Mouse (Mus musculus): ENCODE data around the gene Tgif1.
"Not testable (repeated sequence)": the region's sequence is repeated elsewhere in the genome, so short reads cannot be mapped to it uniquely, and the experiment has no call there.

Tgif1 gene

GRCm38 (mm10) chr17:70843252-70843651 is 10.1 kb downstream of the Tgif1 start:
- DNase-seq (ENCODE audit: low read depth, low spot score): no peak

- peak; percentile 52 for DNase-seq (ENCODE audit: low read depth, low spot score)
Observed at GRCm38 (mm10) chr17:70838533-70838932, 14.8 kb downstream of the Tgif1 start.

- no peak for DNase-seq (ENCODE audit: low read depth, low spot score)
Observed at GRCm38 (mm10) chr17:70838031-70838430, 15.3 kb downstream of the Tgif1 start.

GRCm38 (mm10) chr17:70837474-70837873 is 15.9 kb downstream of the Tgif1 start:
- DNase-seq (ENCODE audit: low read depth, low spot score): not testable (repeated sequence)

GRCm38 (mm10) chr17:70836820-70837219 is 16.5 kb downstream of the Tgif1 start:
- no peak for DNase-seq (ENCODE audit: low read depth, low spot score)

- DNase-seq (ENCODE audit: low read depth, low spot score): no peak
Observed at GRCm38 (mm10) chr17:70835071-70835790, 18.1 kb downstream of the Tgif1 start.

- DNase-seq (ENCODE audit: low read depth, low spot score): peak; percentile 53
Observed at GRCm38 (mm10) chr17:70834430-70834965, 18.8 kb downstream of the Tgif1 start.

GRCm38 (mm10) chr17:70832544-70832943 is 20.8 kb downstream of the Tgif1 start:
- DNase-seq (ENCODE audit: low read depth, low spot score): no peak

GRCm38 (mm10) chr17:70831591-70831990 is 21.8 kb downstream of the Tgif1 start:
- DNase-seq (ENCODE audit: low read depth, low spot score): no peak

- DNase-seq (ENCODE audit: low read depth, low spot score): no peak
Observed at GRCm38 (mm10) chr17:70829943-70830715, 23.2 kb downstream of the Tgif1 start.

GRCm38 (mm10) chr17:70829217-70829616 is 24.1 kb downstream of the Tgif1 start:
- DNase-seq (ENCODE audit: low read depth, low spot score): no peak

- no peak for DNase-seq (ENCODE audit: low read depth, low spot score)
Observed at GRCm38 (mm10) chr17:70828569-70828968, 24.8 kb downstream of the Tgif1 start.

GRCm38 (mm10) chr17:70828180-70828528 is 25.2 kb downstream of the Tgif1 start:
- no peak for DNase-seq (ENCODE audit: low read depth, low spot score)

- not testable (repeated sequence) for DNase-seq (ENCODE audit: low read depth, low spot score)
Observed at GRCm38 (mm10) chr17:70827463-70828179, 25.7 kb downstream of the Tgif1 start.

GRCm38 (mm10) chr17:70826227-70826626 is 27.1 kb downstream of the Tgif1 start:
- DNase-seq (ENCODE audit: low read depth, low spot score): no peak

- no peak for DNase-seq (ENCODE audit: low read depth, low spot score)
Observed at GRCm38 (mm10) chr17:70823083-70823482, 30.3 kb downstream of the Tgif1 start.

GRCm38 (mm10) chr17:70817862-70818451 is 35.4 kb downstream of the Tgif1 start:
- DNase-seq (ENCODE audit: low read depth, low spot score): no peak

GRCm38 (mm10) chr17:70815001-70815400 is 38.3 kb downstream of the Tgif1 start:
- no peak for DNase-seq (ENCODE audit: low read depth, low spot score)

- no peak for DNase-seq (ENCODE audit: low read depth, low spot score)
Observed at GRCm38 (mm10) chr17:70810795-70811194, 42.6 kb downstream of the Tgif1 start.

GRCm38 (mm10) chr17:70809776-70810175 is 43.6 kb downstream of the Tgif1 start:
- DNase-seq (ENCODE audit: low read depth, low spot score): no peak

GRCm38 (mm10) chr17:70808837-70809236 is 44.5 kb downstream of the Tgif1 start:
- DNase-seq (ENCODE audit: low read depth, low spot score): no peak

- no peak for DNase-seq (ENCODE audit: low read depth, low spot score)
Observed at GRCm38 (mm10) chr17:70807885-70808284, 45.5 kb downstream of the Tgif1 start.

Data from forelimb bud, embryonic 11.5 days (tissue).